Mouse (Mus musculus) spleen, adult 2 months (tissue): ENCODE data around the gene Rpe.

Source experiments
- CTCF ChIP-seq: fragments of 200-500 bp; IDR thresholded peaks from 2 replicates; pipeline ENCODE4 v1.5.1; 2011; ENCODE audit warnings: mild to moderate bottlenecking, inconsistent platforms; ENCODE audit not compliant: insufficient read depth, insufficient read length, insufficient replicate concordance; ENCODE audit errors: extremely low read depth
- POLR2A ChIP-seq: fragments of 200-500 bp; IDR thresholded peaks from 2 replicates; pipeline ENCODE4 v1.6.1; 2011; ENCODE audit warnings: low read depth, low read length, inconsistent platforms

DNA sequence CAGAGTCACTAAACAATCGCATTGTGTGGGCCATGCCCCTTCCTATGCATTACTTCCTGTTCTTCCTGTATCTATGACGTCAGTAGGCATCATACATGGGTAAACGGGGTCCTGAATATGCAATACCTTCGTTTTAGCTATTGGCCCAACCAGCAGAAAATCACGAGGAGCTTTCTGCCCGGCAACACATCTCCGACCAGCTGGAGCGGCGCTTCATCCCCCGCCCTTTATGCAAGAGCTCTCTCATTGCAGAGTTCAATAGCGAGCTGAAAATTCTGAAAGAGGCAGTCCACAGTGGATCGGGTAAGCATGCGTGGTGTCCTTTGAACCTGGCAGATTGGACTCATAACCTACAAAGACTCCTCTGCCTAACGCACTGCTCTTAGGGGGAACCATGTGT lies 22.7 kb upstream of the Rpe start:
- TF ChIP-seq CTCF (no peak), POLR2A (no peak)
